8 mouse cellular contexts compared by ENCODE assay signal in genomic region chr10:67911447-67912336, GRCm38 (mm10). TPM values are rescaled to one million over a fixed set of nuclear protein-coding genes. Genes with fewer than 3 reads are reported as not detected.
DNase-seq lines count a peak whose midpoint lies in the region; ATAC-seq and TF ChIP-seq lines count a peak whose summit lies in the region.

No protein-coding gene starts in this region.

- H3K27me3 ChIP-seq in embryonic facial prominence, embryonic 11.5 days (ENCODE audit: control insufficient read depth, insufficient read depth, low read length), result no peaks in the 10 kb centered on the region
- no peaks in the 10 kb centered on the region for H3K27me3 ChIP-seq in midbrain, postnatal 0 days (ENCODE audit: insufficient read depth, low read length)

- no peaks in the 10 kb centered on the region for H3K4me1 ChIP-seq in embryonic facial prominence, embryonic 11.5 days (ENCODE audit: control insufficient read depth, insufficient read depth, low read length)
- H3K4me1 ChIP-seq in midbrain, postnatal 0 days (ENCODE audit: insufficient read depth, low read length), result no peaks in the 10 kb centered on the region

- DNase-seq in right cerebral cortex, adult 2 months (ENCODE audit: low spot score in 2 of 2), result peak; percentile 59 to 66
- DNase-seq in right cerebral cortex, postnatal 4 days, result no peak
- peak; percentile 18 for DNase-seq in embryonic facial prominence, embryonic 11.5 days (ENCODE audit: low spot score)
- peak; percentile 57 for DNase-seq in induced T-regulatory cell, adult 2 months (ENCODE audit: low read depth)
- no peak for DNase-seq in midbrain, postnatal 0 days (ENCODE audit: low spot score)
- DNase-seq in adrenal gland, postnatal 25 days, result no peak
- no peak for DNase-seq in cerebellum, adult 11 months
- DNase-seq in left cerebral cortex, adult 8-10 months (ENCODE audit: low spot score in 2 of 2), result no peak

- H3K9me3 ChIP-seq in embryonic facial prominence, embryonic 11.5 days (replicated peaks; ENCODE audit: control insufficient read depth, low read length), result no peaks in the 10 kb centered on the region
- H3K9me3 ChIP-seq in midbrain, postnatal 0 days (ENCODE audit: low read length), result no peaks in the 10 kb centered on the region

- no peak for TF ChIP-seq CTCF in midbrain, postnatal 0 days (IDR thresholded peaks at IDR 0.05)

- peak; percentile 61 for ATAC-seq in embryonic facial prominence, embryonic 11.5 days (replicated peaks; ENCODE audit: insufficient number of reproducible peaks, low FRiP score, low TSS enrichment, low read depth)
- ATAC-seq in midbrain, postnatal 0 days (ENCODE audit: low FRiP score), result peak; percentile 76

- WGBS in embryonic facial prominence, embryonic 11.5 days, result 19% methylated on average over 33 of the region's 33 CpGs
- WGBS in midbrain, postnatal 0 days, result 20% methylated on average over 33 of the region's 33 CpGs

- peak overlapping the region; percentile 98 for H3K4me2 ChIP-seq in embryonic facial prominence, embryonic 11.5 days (ENCODE audit: low read depth, low read length)
- H3K4me2 ChIP-seq in midbrain, postnatal 0 days (ENCODE audit: low read depth, low read length, poor library complexity, severe bottlenecking), result peak overlapping the region; percentile 79

- no peaks in the 10 kb centered on the region for H3K36me3 ChIP-seq in embryonic facial prominence, embryonic 11.5 days (replicated peaks; ENCODE audit: control insufficient read depth, insufficient read depth, low read depth, low read length)
- H3K36me3 ChIP-seq in midbrain, postnatal 0 days (ENCODE audit: insufficient read depth, low read length), result peaks cover 9% of the 10 kb centered on the region

- no peak overlapping the region for H3K27ac ChIP-seq in embryonic facial prominence, embryonic 11.5 days (replicated peaks; ENCODE audit: low read depth, low read length)
- H3K27ac ChIP-seq in midbrain, postnatal 0 days (ENCODE audit: low read depth, low read length), result peak overlapping the region; percentile 77

- H3K4me3 ChIP-seq in embryonic facial prominence, embryonic 11.5 days (ENCODE audit: low read depth, low read length), result peak overlapping the region; percentile 73
- peak overlapping the region; percentile 64 for H3K4me3 ChIP-seq in midbrain, postnatal 0 days (ENCODE audit: low read depth, low read length)

- H3K9ac ChIP-seq in embryonic facial prominence, embryonic 11.5 days (replicated peaks; ENCODE audit: low read length), result peak overlapping the region; percentile 75
- H3K9ac ChIP-seq in midbrain, postnatal 0 days (replicated peaks; ENCODE audit: low read length, poor library complexity, severe bottlenecking), result peak overlapping the region; percentile 81

RNA-seq across cellular contexts. Expression of gene Zfp365, which starts 0.8 kb away (rescaled TPM):
- polyA plus RNA-seq in embryonic facial prominence, embryonic 11.5 days (2014; fragmentation: Nextera tagmentation; extraction: Ambion mirVana), result 1.5 and 2.6 TPM in 2 replicates
- 15.2 and 17.4 TPM in 2 replicates for total RNA-seq in midbrain, postnatal 0 days (2014; rRNA removed)
- 7.9 and 9.1 TPM in 2 replicates for polyA plus RNA-seq in midbrain, postnatal 0 days (2015; fragmentation: Nextera tagmentation; extraction: Ambion mirVana)
- total RNA-seq in adrenal gland, postnatal 25 days (2021), result 2.0 and 2.1 TPM in 2 replicates
- 100 to 1,000 TPM; 373 to 446 (median 409) TPM for total RNA-seq in left cerebral cortex, adult 8-10 months (2022)

Comparison
In these comparisons a context has a peak if more than half of its experiments do, and no peak if none do; other contexts are left out.
1. DNase-seq: peak in right cerebral cortex, adult 2 months (2 of 2), embryonic facial prominence, embryonic 11.5 days (single experiment) and induced T-regulatory cell, adult 2 months (single experiment); none in right cerebral cortex, postnatal 4 days (single experiment), midbrain, postnatal 0 days (single experiment), adrenal gland, postnatal 25 days (single experiment), cerebellum, adult 11 months (single experiment) and left cerebral cortex, adult 8-10 months (0 of 2).
2. RNA of gene Zfp365, which starts 0.8 kb away (total RNA-seq): 373 to 446 TPM in left cerebral cortex, adult 8-10 months; 15.2 to 17.4 TPM in midbrain, postnatal 0 days and 2.0 to 2.1 TPM in adrenal gland, postnatal 25 days; every median in the first group is over 10 times any median in the second.